Mouse (Mus musculus) G1E (cell line): ENCODE measurements around the gene Defb35. TPM values are rescaled to one million over a fixed set of nuclear protein-coding genes. Genes with fewer than 3 reads are reported as not detected.

ENCODE experiments used
- ATAC-seq: 2 replicates; pipeline ENCODE4 v1.8.0; 2016; ENCODE audit warnings: mild to moderate bottlenecking; ENCODE audit not compliant: insufficient number of reproducible peaks, poor library complexity, low FRiP score, severe bottlenecking; ENCODE audit errors: extremely low read depth
- DNase-seq: peaks from one replicate; pipeline ENCODE4 v3.0.0; 2012; ENCODE audit warnings: low spot score
- H3K27me3 ChIP-seq: 2 replicates; pipeline ENCODE4 v1.6.1; 2012; ENCODE audit warnings: mild to moderate bottlenecking, low read length, inconsistent platforms; ENCODE audit not compliant: insufficient read depth
- H3K36me3 ChIP-seq: replicated peaks from 2 replicates; pipeline ENCODE3; 2012; ENCODE audit warnings: mild to moderate bottlenecking, inconsistent platforms
- H3K4me1 ChIP-seq: 2 replicates; pipeline ENCODE4 v1.6.1; 2012; ENCODE audit warnings: low read depth, low read length, inconsistent platforms, mixed read lengths; ENCODE audit not compliant: insufficient read depth
- H3K4me3 ChIP-seq: 2 replicates; pipeline ENCODE4 v1.5.1; 2012; ENCODE audit warnings: low read depth, mild to moderate bottlenecking, inconsistent platforms, low read length, moderate library complexity, mixed read lengths
- H3K9me3 ChIP-seq: replicated peaks from 2 replicates; pipeline ENCODE4 v1.6.1; 2012; ENCODE audit warnings: inconsistent platforms
- CTCF ChIP-seq: IDR thresholded peaks from 2 replicates; pipeline ENCODE4 v1.5.1; 2012; ENCODE audit warnings: low read depth, low read length, inconsistent platforms, mixed read lengths
- GATA1 ChIP-seq: IDR thresholded peaks from 2 replicates; pipeline ENCODE4 v1.6.1; 2012; ENCODE audit warnings: borderline replicate concordance, low read length, inconsistent platforms, mixed read lengths
- GATA2 ChIP-seq: IDR thresholded peaks from 2 replicates; pipeline ENCODE4 v1.6.1; 2012; ENCODE audit warnings: low read depth, low read length, inconsistent platforms, borderline replicate concordance
- POLR2AphosphoS5 ChIP-seq: IDR thresholded peaks from 2 replicates; pipeline ENCODE4 v1.6.1; 2012; ENCODE audit warnings: low read depth, low read length, inconsistent platforms; ENCODE audit not compliant: insufficient replicate concordance
- TAL1 ChIP-seq: conservative IDR thresholded peaks from 2 replicates; pipeline ENCODE4 v1.6.1; 2012; ENCODE audit warnings: low read depth, low read length, inconsistent platforms, mixed read lengths
- polyA plus RNA-seq: library from polyadenylated mRNA; stranded (reverse); fragments of >175 nt; gene quantifications from 2 replicates; pipeline ENCODE4 v1.2.3, GENCODE M21; 2012
- total RNA-seq, 2 experiments: library from RNA; stranded (forward) in 1 of 2; stranded (reverse) in 1 of 2; fragments of 200-1000 nt in 1 of 2; fragments of >200 nt in 1 of 2; fragmentation: Nextera tagmentation in 1 of 2; gene quantifications; 2 replicates each; pipeline ENCODE4 v1.2.3; 2014 to 2017

The Defb35 gene
- total and polyA plus RNA-seq, 3 experiments = not detected

- no peak overlapping the region for H3K4me3 ChIP-seq
- ATAC-seq (no peak), DNase-seq (no peak)
- no peak for TF ChIP-seq GATA2
- no peak for TF ChIP-seq GATA1
- no peak for TF ChIP-seq POLR2AphosphoS5
- no peak for TF ChIP-seq TAL1
- no peak for TF ChIP-seq CTCF
- H3K9me3 ChIP-seq = no peaks in the 10 kb centered on the region
- no peaks in the 10 kb centered on the region for H3K36me3 ChIP-seq
- H3K4me1 ChIP-seq = no peaks in the 10 kb centered on the region
- H3K27me3 ChIP-seq = peaks cover 4% of the 10 kb centered on the region
Measured at GRCm38 (mm10) chr8:21978193-21978592, 40.0 kb downstream of the Defb35 start.

DNA sequence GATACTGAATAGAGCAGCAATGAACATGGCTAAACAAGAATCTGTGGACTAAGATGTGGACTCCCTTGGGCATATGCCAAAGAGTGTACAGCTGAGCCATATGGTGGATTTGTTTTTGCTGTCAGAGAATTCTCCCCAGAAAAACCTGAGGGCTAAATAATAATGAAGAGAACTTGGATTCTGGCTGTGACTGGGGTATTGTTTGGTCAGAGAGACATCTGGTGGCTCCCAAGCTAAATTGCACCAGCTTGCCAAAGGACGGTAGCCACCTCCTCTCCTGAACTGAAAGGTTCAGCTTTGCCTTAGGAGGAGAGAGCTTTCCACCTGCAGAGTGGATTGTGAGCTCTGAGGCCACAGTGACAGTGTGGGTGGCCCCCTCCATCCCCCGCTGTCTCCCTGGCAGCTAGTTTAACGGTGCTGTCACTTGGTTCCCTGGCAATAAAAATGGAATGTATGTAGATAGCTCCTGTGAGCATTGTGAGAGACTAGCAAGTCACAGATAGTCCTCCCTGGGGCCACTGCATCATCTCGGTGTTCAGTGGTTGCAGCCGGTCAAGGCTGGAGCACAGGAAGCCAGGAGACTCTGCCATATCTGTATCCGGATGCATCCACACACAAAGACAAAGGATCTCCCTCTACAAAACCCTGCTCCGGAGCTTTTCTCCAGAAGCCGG is 43.6 kb downstream of the Defb35 start:
- H3K9me3 ChIP-seq = no peaks in the 10 kb centered on the region
- no peaks in the 10 kb centered on the region for H3K36me3 ChIP-seq
- H3K27me3 ChIP-seq = peaks cover 4% of the 10 kb centered on the region
- DNase-seq (peak; percentile 16), ATAC-seq (no peak)
- TF ChIP-seq GATA1 (no peak), POLR2AphosphoS5 (no peak), CTCF (no peak), GATA2 (no peak), TAL1 (no peak)
- H3K4me1 ChIP-seq = no peaks in the 10 kb centered on the region
- H3K4me3 ChIP-seq = no peak overlapping the region

Other genes starting within 250 kb of the Defb35 start
- gene AY761184, start 234.7 kb upstream of the Defb35 start, total RNA-seq (2014; fragmentation: Nextera tagmentation) = not detected in 2 replicates
- gene AY761184, start 234.7 kb upstream of the Defb35 start, total RNA-seq (2017) = not detected in 2 replicates
- not detected in 2 replicates for gene AY761184, start 234.7 kb upstream of the Defb35 start, polyA plus RNA-seq
- not detected in 2 replicates for gene Defa24, start 203.9 kb upstream of the Defb35 start, total RNA-seq (2014; fragmentation: Nextera tagmentation)
- not detected in 2 replicates for gene Defa24, start 203.9 kb upstream of the Defb35 start, total RNA-seq (2017)
- not detected in 2 replicates for gene Defa24, start 203.9 kb upstream of the Defb35 start, polyA plus RNA-seq
- gene Defb50, start 114.8 kb upstream of the Defb35 start, total RNA-seq (2014; fragmentation: Nextera tagmentation) = not detected in 2 replicates
- not detected in 2 replicates for gene Defb50, start 114.8 kb upstream of the Defb35 start, total RNA-seq (2017)
- gene Defb50, start 114.8 kb upstream of the Defb35 start, polyA plus RNA-seq = not detected in 2 replicates
- gene Defb2, start 98.4 kb upstream of the Defb35 start, total RNA-seq (2014; fragmentation: Nextera tagmentation) = not detected in 2 replicates
- gene Defb2, start 98.4 kb upstream of the Defb35 start, total RNA-seq (2017) = not detected in 2 replicates
- not detected in 2 replicates for gene Defb2, start 98.4 kb upstream of the Defb35 start, polyA plus RNA-seq
- gene Defb10, start 79.5 kb upstream of the Defb35 start, total RNA-seq (2014; fragmentation: Nextera tagmentation) = not detected in 2 replicates
- not detected in 2 replicates for gene Defb10, start 79.5 kb upstream of the Defb35 start, total RNA-seq (2017)
- not detected in 2 replicates for gene Defb10, start 79.5 kb upstream of the Defb35 start, polyA plus RNA-seq
- gene Defb9, start 52.9 kb upstream of the Defb35 start, total RNA-seq (2014; fragmentation: Nextera tagmentation) = not detected in 2 replicates
- gene Defb9, start 52.9 kb upstream of the Defb35 start, total RNA-seq (2017) = not detected in 2 replicates
- not detected in 2 replicates for gene Defb9, start 52.9 kb upstream of the Defb35 start, polyA plus RNA-seq
- not detected in 2 replicates for gene Defb11, start 31.9 kb upstream of the Defb35 start, total RNA-seq (2014; fragmentation: Nextera tagmentation)
- gene Defb11, start 31.9 kb upstream of the Defb35 start, total RNA-seq (2017) = not detected in 2 replicates
- gene Defb11, start 31.9 kb upstream of the Defb35 start, polyA plus RNA-seq = not detected in 2 replicates
- not detected in 2 replicates for gene Defb15, start 5.6 kb upstream of the Defb35 start, total RNA-seq (2014; fragmentation: Nextera tagmentation)
- gene Defb15, start 5.6 kb upstream of the Defb35 start, total RNA-seq (2017) = 0.71 TPM in 1 of 2 replicates, not detected in the other
- gene Defb15, start 5.6 kb upstream of the Defb35 start, polyA plus RNA-seq = not detected in 2 replicates
- gene Defb13, start 8.4 kb downstream of the Defb35 start, total RNA-seq (2014; fragmentation: Nextera tagmentation) = not detected in 2 replicates
- gene Defb13, start 8.4 kb downstream of the Defb35 start, total RNA-seq (2017) = not detected in 2 replicates
- gene Defb13, start 8.4 kb downstream of the Defb35 start, polyA plus RNA-seq = not detected in 2 replicates
- not detected in 2 replicates for gene Fam90a1a, start 20.4 kb downstream of the Defb35 start, total RNA-seq (2014; fragmentation: Nextera tagmentation)
- gene Fam90a1a, start 20.4 kb downstream of the Defb35 start, total RNA-seq (2017) = 0.17 TPM in 1 of 2 replicates, not detected in the other
- gene Fam90a1a, start 20.4 kb downstream of the Defb35 start, polyA plus RNA-seq = not detected in 2 replicates
- not detected in 2 replicates for gene Ccdc70, start 31.4 kb downstream of the Defb35 start, total RNA-seq (2014; fragmentation: Nextera tagmentation)
- gene Ccdc70, start 31.4 kb downstream of the Defb35 start, total RNA-seq (2017) = not detected in 2 replicates
- gene Ccdc70, start 31.4 kb downstream of the Defb35 start, polyA plus RNA-seq = not detected in 2 replicates
- gene Atp7b, start 122.0 kb downstream of the Defb35 start, total RNA-seq (2014; fragmentation: Nextera tagmentation) = 14.7 and 18.9 TPM in 2 replicates
- 5.9 and 6.6 TPM in 2 replicates for gene Atp7b, start 122.0 kb downstream of the Defb35 start, total RNA-seq (2017)
- gene Atp7b, start 122.0 kb downstream of the Defb35 start, polyA plus RNA-seq = 5.2 and 6.1 TPM in 2 replicates
- gene Alg11, start 122.4 kb downstream of the Defb35 start, total RNA-seq (2014; fragmentation: Nextera tagmentation) = 24.4 and 24.7 TPM in 2 replicates
- gene Alg11, start 122.4 kb downstream of the Defb35 start, total RNA-seq (2017) = 30.0 and 32.5 TPM in 2 replicates
- 0.86 TPM in 2 replicates for gene Alg11, start 122.4 kb downstream of the Defb35 start, polyA plus RNA-seq
- not detected in 2 replicates for gene Nek5, start 186.7 kb downstream of the Defb35 start, total RNA-seq (2014; fragmentation: Nextera tagmentation)
- gene Nek5, start 186.7 kb downstream of the Defb35 start, total RNA-seq (2017) = 0.16 TPM in 1 of 2 replicates, not detected in the other
- not detected in 2 replicates for gene Nek5, start 186.7 kb downstream of the Defb35 start, polyA plus RNA-seq
- 4.4 and 14.9 TPM in 2 replicates for gene Nek3, start 228.1 kb downstream of the Defb35 start, total RNA-seq (2014; fragmentation: Nextera tagmentation)
- gene Nek3, start 228.1 kb downstream of the Defb35 start, total RNA-seq (2017) = 5.3 and 5.7 TPM in 2 replicates
- gene Nek3, start 228.1 kb downstream of the Defb35 start, polyA plus RNA-seq = 1.1 and 1.4 TPM in 2 replicates
- gene Ckap2, start 247.5 kb downstream of the Defb35 start, total RNA-seq (2014; fragmentation: Nextera tagmentation) = 28.2 and 63.9 TPM in 2 replicates
- 40.3 and 45.4 TPM in 2 replicates for gene Ckap2, start 247.5 kb downstream of the Defb35 start, total RNA-seq (2017)
- gene Ckap2, start 247.5 kb downstream of the Defb35 start, polyA plus RNA-seq = 8.9 TPM in 2 replicates